Mouse (Mus musculus): ENCODE results near the gene Atp2b2. TPM values are rescaled to one million over a fixed set of nuclear protein-coding genes. Genes with fewer than 3 reads are reported as not detected.
A peak's percentile ranks its signal among the peaks of the same experiment; 100 is the strongest.

Atp2b2 gene
- total RNA-seq, 4 experiments from 2014 or later: 564 to 646 (median 592) TPM

GRCm38 (mm10) chr6:113860735-113861374 is 181.6 kb downstream of the Atp2b2 start:
- DNase-seq (ENCODE audit: low spot score in 2 of 2): peak in 1 of 2 experiments; percentile 60

GRCm38 (mm10) chr6:113860023-113860734 is 182.2 kb downstream of the Atp2b2 start:
- no peak for DNase-seq (ENCODE audit: low spot score in 2 of 2)

- no peak for DNase-seq (ENCODE audit: low spot score in 2 of 2)
These were observed 184.1 kb downstream of the Atp2b2 start for GRCm38 (mm10) chr6:113858317-113858716.

GRCm38 (mm10) chr6:113857310-113857873 is 185.0 kb downstream of the Atp2b2 start:
- no peak for DNase-seq (ENCODE audit: low spot score in 2 of 2)

GRCm38 (mm10) chr6:113856790-113857189 is 185.6 kb downstream of the Atp2b2 start:
- peak; percentile 49 to 90 for DNase-seq (ENCODE audit: low spot score in 2 of 2)

- no peak for DNase-seq (ENCODE audit: low spot score in 2 of 2)
These were observed 186.2 kb downstream of the Atp2b2 start for GRCm38 (mm10) chr6:113856095-113856646.

- no peak for DNase-seq (ENCODE audit: low spot score in 2 of 2)
These were observed 186.8 kb downstream of the Atp2b2 start for GRCm38 (mm10) chr6:113855581-113855980.

- no peak for DNase-seq (ENCODE audit: low spot score in 2 of 2)
These were observed 190.1 kb downstream of the Atp2b2 start for GRCm38 (mm10) chr6:113852318-113852717.

- DNase-seq (ENCODE audit: low spot score in 2 of 2): no peak
These were observed 192.6 kb downstream of the Atp2b2 start for GRCm38 (mm10) chr6:113849819-113850218.

- no peak for DNase-seq (ENCODE audit: low spot score in 2 of 2)
These were observed 193.8 kb downstream of the Atp2b2 start for GRCm38 (mm10) chr6:113848655-113849054.

- DNase-seq (ENCODE audit: low spot score in 2 of 2): no peak
These were observed 195.3 kb downstream of the Atp2b2 start for GRCm38 (mm10) chr6:113847092-113847491.

- DNase-seq (ENCODE audit: low spot score in 2 of 2): no peak
These were observed 199.2 kb downstream of the Atp2b2 start for GRCm38 (mm10) chr6:113843248-113843647.

- no peak for DNase-seq (ENCODE audit: low spot score in 2 of 2)
These were observed 203.9 kb downstream of the Atp2b2 start for GRCm38 (mm10) chr6:113838493-113838892.

- DNase-seq (ENCODE audit: low spot score in 2 of 2): no peak
These were observed 204.7 kb downstream of the Atp2b2 start for GRCm38 (mm10) chr6:113837740-113838139.

GRCm38 (mm10) chr6:113836545-113836944 is 205.9 kb downstream of the Atp2b2 start:
- no peak for DNase-seq (ENCODE audit: low spot score in 2 of 2)

- no peak for DNase-seq (ENCODE audit: low spot score in 2 of 2)
These were observed 211.9 kb downstream of the Atp2b2 start for GRCm38 (mm10) chr6:113830463-113830862.

- DNase-seq (ENCODE audit: low spot score in 2 of 2): no peak
These were observed 215.1 kb downstream of the Atp2b2 start for GRCm38 (mm10) chr6:113827309-113827708.

GRCm38 (mm10) chr6:113822417-113822816 is 220.0 kb downstream of the Atp2b2 start:
- DNase-seq (ENCODE audit: low spot score in 2 of 2): peak in 1 of 2 experiments; percentile 65

GRCm38 (mm10) chr6:113816690-113817089 is 225.7 kb downstream of the Atp2b2 start:
- DNase-seq (ENCODE audit: low spot score in 2 of 2): no peak

GRCm38 (mm10) chr6:113811462-113811861 is 231.0 kb downstream of the Atp2b2 start:
- DNase-seq (ENCODE audit: low spot score in 2 of 2): no peak

- DNase-seq (ENCODE audit: low spot score in 2 of 2): peak in 1 of 2 experiments; percentile 43
These were observed 231.7 kb downstream of the Atp2b2 start for GRCm38 (mm10) chr6:113810667-113811066.

- DNase-seq (ENCODE audit: low spot score in 2 of 2): no peak
These were observed 236.2 kb downstream of the Atp2b2 start for GRCm38 (mm10) chr6:113806241-113806640.

Data from left cerebral cortex, adult 8-10 months (tissue).